Mouse (Mus musculus) lung, adult 2 months (tissue): ENCODE measurements around the gene Plagl1. TPM values are rescaled to one million over a fixed set of nuclear protein-coding genes. Genes with fewer than 3 reads are reported as not detected.

Experiments used
- DNase-seq: peaks from one replicate; pipeline ENCODE4 v3.0.0; 2022
- H3K4me1 ChIP-seq: fragments of 200-500 bp; 2 replicates; pipeline ENCODE4 v1.6.1; 2011; ENCODE audit warnings: low read length; ENCODE audit not compliant: control insufficient read depth, insufficient read depth
- H3K4me3 ChIP-seq: fragments of 200-500 bp; replicated peaks from 2 replicates; pipeline ENCODE3; 2011; ENCODE audit warnings: low read depth, mild to moderate bottlenecking, control low read depth, low read length; ENCODE audit errors: extremely low read depth
- CTCF ChIP-seq: fragments of 200-500 bp; IDR thresholded peaks from 2 replicates; pipeline ENCODE4 v1.5.1; 2011; ENCODE audit warnings: mild to moderate bottlenecking, low read length, control low read depth; ENCODE audit not compliant: insufficient read depth
- POLR2A ChIP-seq: fragments of 200-500 bp; IDR thresholded peaks from 2 replicates; pipeline ENCODE4 v1.6.1; 2011; ENCODE audit warnings: low read depth, mild to moderate bottlenecking, control low read depth, low read length, borderline replicate concordance; ENCODE audit errors: extremely low read depth
- WGBS: fragments of 180-500 bp; shearing (Covaris S2); methylation state at CpG from one replicate; pipeline ENCODE4 v1.1.7; 2018; 5-methylcytosine and 5-hydroxymethylcytosine counted together
- polyA plus RNA-seq: library from polyadenylated mRNA; depleted of rRNA; stranded (reverse); fragments of >200 nt; gene quantifications from 2 replicates; pipeline ENCODE4 v1.2.3, GENCODE M21; 2012

Gene Plagl1
- polyA plus RNA-seq, 1 experiment: 35.3 TPM

GRCm38 (mm10) chr10:13076807-13077532 lies 16.7 kb downstream of the Plagl1 start:
- TF ChIP-seq CTCF (no peak), POLR2A (no peak)
- Histone ChIP-seq H3K4me1 (no peaks in the 10 kb centered on the region), H3K4me3 (no peak overlapping the region)
- DNase-seq: no peak
- 41% methylated on average over 7 of the region's 7 CpGs for WGBS

- no peak for DNase-seq
- Histone ChIP-seq H3K4me1 (no peaks in the 10 kb centered on the region), H3K4me3 (no peak overlapping the region)
- TF ChIP-seq CTCF (no peak), POLR2A (no peak)
- WGBS: 87% methylated on average over 12 of the region's 12 CpGs
Observed at GRCm38 (mm10) chr10:13082459-13082858, 22.2 kb downstream of the Plagl1 start.

GRCm38 (mm10) chr10:13090596-13091424 lies 30.5 kb downstream of the Plagl1 start:
- DNase-seq: peak; percentile 74
- no peaks in the 10 kb centered on the region for H3K4me1 ChIP-seq
- TF ChIP-seq POLR2A: peak; percentile 79
- TF ChIP-seq CTCF: no peak
- H3K4me3 ChIP-seq: peak overlapping the region; percentile 40
- 46% methylated on average over 70 of the region's 70 CpGs for WGBS

GRCm38 (mm10) chr10:13092996-13093395 lies 32.7 kb downstream of the Plagl1 start:
- 60% methylated on average over 3 of the region's 3 CpGs for WGBS
- no peak for DNase-seq
- no peak overlapping the region for H3K4me3 ChIP-seq
- H3K4me1 ChIP-seq: no peaks in the 10 kb centered on the region
- no peak for TF ChIP-seq POLR2A
- TF ChIP-seq CTCF: no peak

- no peak for DNase-seq
- no peak for TF ChIP-seq POLR2A
- no peak for TF ChIP-seq CTCF
- WGBS: 80% methylated on average over 1 of the region's 1 CpGs
- H3K4me1 ChIP-seq: no peaks in the 10 kb centered on the region
- H3K4me3 ChIP-seq: no peak overlapping the region
Observed at GRCm38 (mm10) chr10:13098895-13099294, 38.6 kb downstream of the Plagl1 start.

- TF ChIP-seq POLR2A (no peak), CTCF (no peak)
- 67% methylated on average over 6 of the region's 6 CpGs for WGBS
- DNase-seq: no peak
- no peak overlapping the region for H3K4me3 ChIP-seq
- no peaks in the 10 kb centered on the region for H3K4me1 ChIP-seq
Observed at GRCm38 (mm10) chr10:13100061-13100648, 39.9 kb downstream of the Plagl1 start.

GRCm38 (mm10) chr10:13102360-13102759 lies 42.1 kb downstream of the Plagl1 start:
- Histone ChIP-seq H3K4me3 (no peak overlapping the region), H3K4me1 (no peaks in the 10 kb centered on the region)
- TF ChIP-seq POLR2A: no peak
- TF ChIP-seq CTCF: no peak
- no peak for DNase-seq
- 64% methylated on average over 4 of the region's 4 CpGs for WGBS

GRCm38 (mm10) chr10:13103838-13104237 lies 43.5 kb downstream of the Plagl1 start:
- Histone ChIP-seq H3K4me3 (no peak overlapping the region), H3K4me1 (no peaks in the 10 kb centered on the region)
- no peak for DNase-seq
- 54% methylated on average over 4 of the region's 4 CpGs for WGBS
- TF ChIP-seq CTCF (no peak), POLR2A (no peak)

- H3K4me3 ChIP-seq: no peak overlapping the region
- H3K4me1 ChIP-seq: no peaks in the 10 kb centered on the region
- TF ChIP-seq POLR2A: no peak
- no peak for TF ChIP-seq CTCF
- 62% methylated on average over 9 of the region's 9 CpGs for WGBS
- no peak for DNase-seq
Observed at GRCm38 (mm10) chr10:13106909-13107624, 46.8 kb downstream of the Plagl1 start.
